Mouse (Mus musculus) midbrain, postnatal 0 days (tissue): ENCODE measurements around the gene Hamp2. TPM values are rescaled to one million over a fixed set of nuclear protein-coding genes. Genes with fewer than 3 reads are reported as not detected.

Experiments used
- ATAC-seq: fragments of 200-750 bp; cut with Nextera tagmentation; 2 replicates; pipeline ENCODE4 v1.8.0; 2017; ENCODE audit warnings: moderate number of reproducible peaks, mild to moderate bottlenecking, moderate TSS enrichment, moderate library complexity; ENCODE audit not compliant: low FRiP score
- DNase-seq: peaks from one replicate; pipeline ENCODE4 v3.0.0-alpha.2; 2015; ENCODE audit warnings: low spot score
- H3K27ac ChIP-seq: fragments of 300-500 bp; sonication (generic); 2 replicates; pipeline ENCODE4 v1.5.1; 2014; ENCODE audit warnings: low read depth, mild to moderate bottlenecking, low read length, mixed read lengths
- H3K27me3 ChIP-seq: fragments of 300-500 bp; sonication (generic); 2 replicates; pipeline ENCODE4 v1.6.1; 2014; ENCODE audit warnings: low read length, control low read depth, mixed read lengths; ENCODE audit not compliant: insufficient read depth
- H3K36me3 ChIP-seq: fragments of 300-500 bp; sonication (generic); 2 replicates; pipeline ENCODE4 v1.6.1; 2014; ENCODE audit warnings: low read length, control low read depth, mixed read lengths; ENCODE audit not compliant: insufficient read depth
- H3K4me1 ChIP-seq: fragments of 300-500 bp; sonication (generic); 2 replicates; pipeline ENCODE4 v1.6.1; 2014; ENCODE audit warnings: mild to moderate bottlenecking, control low read depth, antibody characterized with exemption, low read length, mixed read lengths; ENCODE audit not compliant: insufficient read depth
- H3K4me2 ChIP-seq: fragments of 300-500 bp; sonication (generic); 2 replicates; pipeline ENCODE4 v1.6.1; 2014; ENCODE audit warnings: low read depth, mild to moderate bottlenecking, low read length, mixed read lengths; ENCODE audit not compliant: poor library complexity, severe bottlenecking
- H3K4me3 ChIP-seq: fragments of 300-500 bp; sonication (generic); 2 replicates; pipeline ENCODE4 v1.5.1; 2014; ENCODE audit warnings: low read depth, mild to moderate bottlenecking, low read length, moderate library complexity
- H3K9ac ChIP-seq: fragments of 300-500 bp; sonication (generic); replicated peaks from 2 replicates; pipeline ENCODE4 v1.6.1; 2014; ENCODE audit warnings: mild to moderate bottlenecking, low read length, moderate library complexity, mixed read lengths; ENCODE audit not compliant: poor library complexity, severe bottlenecking
- H3K9me3 ChIP-seq: fragments of 300-500 bp; sonication (generic); 2 replicates; pipeline ENCODE4 v1.6.1; 2016; ENCODE audit warnings: low read length, control low read depth
- CTCF ChIP-seq: IDR thresholded peaks from 2 replicates; pipeline ENCODE4 v1.5.1; 2016; ENCODE audit warnings: antibody characterized with exemption, mild to moderate bottlenecking
- WGBS: fragments of 180-500 bp; shearing (Covaris S2); extraction: QIAGEN DNeasy Blood & Tissue Kit; methylation state at CpG from one replicate; pipeline ENCODE4 v1.1.7; 2014; 5-methylcytosine and 5-hydroxymethylcytosine counted together
- polyA plus RNA-seq: library from polyadenylated mRNA; unstranded; fragments of >200 nt; fragmentation: Nextera tagmentation; extraction: Ambion mirVana; gene quantifications from 2 replicates; pipeline ENCODE4 v1.2.1, GENCODE M21; 2015
- total RNA-seq: library from RNA; depleted of rRNA; stranded (reverse); fragments of >200 nt; gene quantifications from 2 replicates; pipeline ENCODE4 v1.2.3, GENCODE M21; 2014; rRNA removed

The Hamp2 gene
- total and polyA plus RNA-seq, 2 experiments from 2014 or later = not detected

DNA sequence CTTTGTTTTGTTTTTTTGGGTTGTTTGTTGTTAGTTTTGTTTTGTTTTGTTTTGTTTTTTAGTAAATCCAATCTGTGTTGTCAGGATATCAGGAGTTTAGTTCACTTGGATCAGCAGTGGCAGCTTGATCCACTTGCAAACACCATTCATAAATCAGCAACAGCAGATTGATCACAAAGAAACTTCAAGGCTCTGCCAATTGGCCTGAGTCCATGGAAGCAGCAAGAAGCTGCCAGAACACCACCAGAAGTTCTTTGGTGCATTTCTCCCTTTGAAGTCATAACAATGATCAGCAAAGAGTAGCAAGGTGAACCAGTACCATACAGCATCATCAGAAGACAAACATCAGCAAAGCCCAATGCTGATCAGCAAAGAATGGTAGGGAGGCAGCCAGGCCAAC, 40.4 kb downstream of the Hamp2 start:
- ATAC-seq (no peak), DNase-seq (no peak)
- TF ChIP-seq CTCF = no peak
- no peak overlapping the region for H3K27ac ChIP-seq
- no peak overlapping the region for H3K4me2 ChIP-seq
- no peaks in the 10 kb centered on the region for H3K36me3 ChIP-seq
- no peak overlapping the region for H3K4me3 ChIP-seq
- no peaks in the 10 kb centered on the region for H3K4me1 ChIP-seq
- H3K27me3 ChIP-seq = no peaks in the 10 kb centered on the region
- no peak overlapping the region for H3K9ac ChIP-seq
- H3K9me3 ChIP-seq = no peaks in the 10 kb centered on the region

DNA sequence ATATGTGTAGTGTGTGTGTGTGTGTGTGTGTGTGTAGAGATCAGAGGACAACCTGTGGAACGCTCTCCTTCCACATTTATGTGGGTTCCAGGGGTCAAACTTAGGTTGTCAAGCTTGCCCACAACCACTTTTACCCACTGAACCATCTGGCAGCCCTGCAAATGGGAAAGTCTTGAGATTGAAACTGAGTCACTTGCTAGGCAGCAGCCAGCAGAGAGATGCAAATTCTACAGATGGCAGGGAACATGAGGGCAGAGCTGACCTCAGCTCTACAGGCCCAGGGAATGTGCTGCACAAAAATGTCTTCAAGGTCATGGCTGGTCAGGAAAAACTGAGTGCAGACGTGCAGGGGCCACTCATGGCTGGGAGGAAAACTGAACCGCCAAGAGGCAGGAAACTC, 43.1 kb downstream of the Hamp2 start:
- no peaks in the 10 kb centered on the region for H3K27me3 ChIP-seq
- 86% methylated on average over 3 of the region's 3 CpGs for WGBS
- ATAC-seq (no peak), DNase-seq (no peak)
- H3K4me1 ChIP-seq = no peaks in the 10 kb centered on the region
- TF ChIP-seq CTCF = no peak
- H3K9ac ChIP-seq = no peak overlapping the region
- no peak overlapping the region for H3K4me3 ChIP-seq
- H3K27ac ChIP-seq = no peak overlapping the region
- H3K4me2 ChIP-seq = no peak overlapping the region
- H3K9me3 ChIP-seq = no peaks in the 10 kb centered on the region
- H3K36me3 ChIP-seq = no peaks in the 10 kb centered on the region

DNA sequence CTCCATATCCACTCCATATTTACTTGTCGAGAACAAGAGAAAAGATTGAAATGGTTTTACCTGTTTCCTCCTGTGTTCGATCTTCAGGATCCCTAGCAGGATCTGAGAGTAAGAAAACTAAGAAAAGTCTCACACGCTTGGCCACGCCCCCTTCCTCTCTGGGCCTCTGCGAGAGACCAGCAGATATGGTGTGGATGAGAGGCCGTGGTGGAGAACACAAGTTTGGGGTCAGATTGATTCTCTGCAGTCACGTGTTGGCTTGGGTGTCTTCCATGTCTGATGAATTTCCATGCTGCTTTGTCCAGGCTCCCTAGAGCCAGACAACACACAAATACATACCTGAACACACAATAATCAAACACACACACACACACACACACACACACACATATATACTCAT, 44.3 kb downstream of the Hamp2 start, which contains the start of gene Cd22:
Cd22 (minus strand) TSS at position 167 of the 400 bp plus-strand sequence.
- DNase-seq (no peak), ATAC-seq (no peak)
- Histone ChIP-seq H3K4me3 (no peak within 1 kb of the TSS), H3K4me2 (no peak within 1 kb of the TSS), H3K36me3 (no peaks in the 10 kb centered on the region), H3K9me3 (no peaks in the 10 kb centered on the region), H3K4me1 (no peaks in the 10 kb centered on the region), H3K9ac (no peak within 1 kb of the TSS), H3K27ac (no peak within 1 kb of the TSS), H3K27me3 (no peaks in the 10 kb centered on the region)
- no peak for TF ChIP-seq CTCF
- WGBS = 74% methylated on average over 7 of the region's 7 CpGs

DNA sequence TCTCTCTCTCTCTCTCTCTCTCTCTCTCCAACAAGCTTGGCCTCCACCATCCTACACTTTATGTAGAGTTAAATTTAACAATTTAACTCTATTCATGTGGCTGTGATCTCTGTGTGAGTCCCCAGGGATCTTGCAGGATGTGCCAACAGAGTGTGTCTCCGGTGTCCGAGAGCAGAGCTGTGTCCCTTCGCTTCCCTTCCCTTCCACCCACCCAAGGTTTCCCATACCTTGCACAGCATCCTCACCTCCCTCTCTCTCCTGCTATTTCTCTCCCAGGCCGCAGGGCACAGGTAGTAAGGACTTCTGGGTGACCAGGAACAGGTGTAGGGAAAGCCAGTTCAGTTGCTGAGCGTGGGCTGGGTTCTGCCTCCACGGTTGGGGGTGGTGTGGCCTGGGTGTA, 45.5 kb downstream of the Hamp2 start:
- no peak overlapping the region for H3K9ac ChIP-seq
- no peaks in the 10 kb centered on the region for H3K4me1 ChIP-seq
- ATAC-seq = no peak
- no peak for DNase-seq
- no peak overlapping the region for H3K4me3 ChIP-seq
- 78% methylated on average over 6 of the region's 6 CpGs for WGBS
- no peak overlapping the region for H3K27ac ChIP-seq
- no peak for TF ChIP-seq CTCF
- no peaks in the 10 kb centered on the region for H3K27me3 ChIP-seq
- H3K9me3 ChIP-seq = no peaks in the 10 kb centered on the region
- H3K36me3 ChIP-seq = no peaks in the 10 kb centered on the region
- H3K4me2 ChIP-seq = no peak overlapping the region

DNA sequence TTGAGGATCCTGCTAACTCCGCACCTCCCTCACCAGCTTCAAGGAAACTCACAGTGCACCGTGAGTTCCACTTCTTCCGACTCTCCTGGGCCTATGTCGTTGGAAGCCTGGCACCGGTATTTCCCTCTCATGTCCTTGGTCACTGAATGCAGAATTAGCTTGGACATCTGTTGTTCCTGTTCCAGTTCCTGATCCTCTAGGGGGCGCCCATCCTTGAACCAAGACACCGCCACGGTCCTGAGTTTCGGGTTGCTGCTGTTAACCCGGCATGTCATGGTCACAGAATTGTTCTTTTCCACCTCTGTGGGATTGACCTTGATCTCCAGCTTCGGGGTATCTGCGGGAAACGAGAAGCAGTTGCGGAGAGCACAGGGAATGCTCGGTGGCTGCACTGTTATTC, 51.4 kb downstream of the Hamp2 start:
- Histone ChIP-seq H3K9ac (no peak overlapping the region), H3K4me2 (peak overlapping the region; percentile 21; the same call in 1 of the 2 replicates), H3K36me3 (no peaks in the 10 kb centered on the region), H3K4me3 (no peak overlapping the region), H3K4me1 (no peaks in the 10 kb centered on the region), H3K27ac (no peak overlapping the region), H3K9me3 (no peaks in the 10 kb centered on the region), H3K27me3 (0 out of 2 replicates have a peak, but pooled peaks cover 4% of the 10 kb centered on the region)
- DNase-seq = peak; percentile 73
- TF ChIP-seq CTCF = peak; percentile 75
- WGBS = 27% methylated on average over 15 of the region's 15 CpGs
- no peak for ATAC-seq

Other genes with a start within 250 kb of the Hamp2 start
- not detected in 2 replicates for gene 2200002J24Rik, start 225.8 kb downstream of the Hamp2 start, total RNA-seq
- gene 2200002J24Rik, start 225.8 kb downstream of the Hamp2 start, polyA plus RNA-seq = not detected in 2 replicates
- 0.82 and 2.3 TPM in 2 replicates for gene Atp4a, start 212.5 kb downstream of the Hamp2 start, total RNA-seq
- gene Atp4a, start 212.5 kb downstream of the Hamp2 start, polyA plus RNA-seq = 2.7 and 2.8 TPM in 2 replicates
- gene Tmem147, start 195.1 kb downstream of the Hamp2 start, total RNA-seq = 166 and 167 TPM in 2 replicates
- 290 and 318 TPM in 2 replicates for gene Tmem147, start 195.1 kb downstream of the Hamp2 start, polyA plus RNA-seq
- gene Gapdhs, start 181.0 kb downstream of the Hamp2 start, total RNA-seq = not detected in 2 replicates
- gene Gapdhs, start 181.0 kb downstream of the Hamp2 start, polyA plus RNA-seq = 0.79 and 0.80 TPM in 2 replicates
- 2.4 and 4.0 TPM in 2 replicates for gene Sbsn, start 173.2 kb downstream of the Hamp2 start, total RNA-seq
- 1.8 and 4.1 TPM in 2 replicates for gene Sbsn, start 173.2 kb downstream of the Hamp2 start, polyA plus RNA-seq
- gene Dmkn, start 160.9 kb downstream of the Hamp2 start, total RNA-seq = 0.71 and 7.9 TPM in 2 replicates
- gene Dmkn, start 160.9 kb downstream of the Hamp2 start, polyA plus RNA-seq = 4.5 and 4.9 TPM in 2 replicates
- gene Krtdap, start 136.8 kb downstream of the Hamp2 start, total RNA-seq = 4.8 and 19.2 TPM in 2 replicates
- 1.2 and 1.6 TPM in 2 replicates for gene Krtdap, start 136.8 kb downstream of the Hamp2 start, polyA plus RNA-seq
- gene Ffar2, start 100.9 kb downstream of the Hamp2 start, total RNA-seq = not detected in 2 replicates
- 0.07 and 0.25 TPM in 2 replicates for gene Ffar2, start 100.9 kb downstream of the Hamp2 start, polyA plus RNA-seq
- gene Ffar3, start 68.5 kb downstream of the Hamp2 start, total RNA-seq = not detected in 2 replicates
- gene Ffar3, start 68.5 kb downstream of the Hamp2 start, polyA plus RNA-seq = not detected in 2 replicates
- not detected in 2 replicates for gene Ffar1, start 63.1 kb downstream of the Hamp2 start, total RNA-seq
- not detected in 2 replicates for gene Ffar1, start 63.1 kb downstream of the Hamp2 start, polyA plus RNA-seq
- 0.24 and 0.71 TPM in 2 replicates for gene Cd22, start 44.3 kb downstream of the Hamp2 start, total RNA-seq
- 0.06 and 0.16 TPM in 2 replicates for gene Cd22, start 44.3 kb downstream of the Hamp2 start, polyA plus RNA-seq
- gene Mag, start 9.8 kb downstream of the Hamp2 start, total RNA-seq = 5.3 and 14.9 TPM in 2 replicates
- gene Mag, start 9.8 kb downstream of the Hamp2 start, polyA plus RNA-seq = 5.7 and 6.9 TPM in 2 replicates
- gene Hamp, start 19.4 kb upstream of the Hamp2 start, total RNA-seq = not detected in 2 replicates
- not detected in 2 replicates for gene Hamp, start 19.4 kb upstream of the Hamp2 start, polyA plus RNA-seq
- gene Usf2, start 32.1 kb upstream of the Hamp2 start, total RNA-seq = 95.3 and 102 TPM in 2 replicates
- 27.0 and 28.4 TPM in 2 replicates for gene Usf2, start 32.1 kb upstream of the Hamp2 start, polyA plus RNA-seq
- gene Lsr, start 48.8 kb upstream of the Hamp2 start, total RNA-seq = 29.7 and 30.3 TPM in 2 replicates
- 23.9 TPM in 2 replicates for gene Lsr, start 48.8 kb upstream of the Hamp2 start, polyA plus RNA-seq
- 0.88 TPM in 1 of 2 replicates, not detected in the other for gene Fam187b, start 49.1 kb upstream of the Hamp2 start, total RNA-seq
- 0.85 and 0.91 TPM in 2 replicates for gene Fam187b, start 49.1 kb upstream of the Hamp2 start, polyA plus RNA-seq
- gene Fxyd5, start 117.8 kb upstream of the Hamp2 start, total RNA-seq = 23.1 and 48.0 TPM in 2 replicates
- 31.9 and 32.9 TPM in 2 replicates for gene Fxyd5, start 117.8 kb upstream of the Hamp2 start, polyA plus RNA-seq
- gene Fxyd7, start 126.8 kb upstream of the Hamp2 start, total RNA-seq = 189 and 285 TPM in 2 replicates
- gene Fxyd7, start 126.8 kb upstream of the Hamp2 start, polyA plus RNA-seq = 455 and 516 TPM in 2 replicates
- 7.0 and 7.4 TPM in 2 replicates for gene Fxyd1, start 132.5 kb upstream of the Hamp2 start, total RNA-seq
- gene Fxyd1, start 132.5 kb upstream of the Hamp2 start, polyA plus RNA-seq = 20.4 and 22.2 TPM in 2 replicates
- 1.2 and 1.3 TPM in 2 replicates for gene Lgi4, start 134.7 kb upstream of the Hamp2 start, total RNA-seq
- 0.56 and 0.81 TPM in 2 replicates for gene Lgi4, start 134.7 kb upstream of the Hamp2 start, polyA plus RNA-seq
- gene Fxyd3, start 152.0 kb upstream of the Hamp2 start, total RNA-seq = 3.7 TPM in 1 of 2 replicates, not detected in the other
- gene Fxyd3, start 152.0 kb upstream of the Hamp2 start, polyA plus RNA-seq = 0.47 TPM in 1 of 2 replicates, not detected in the other
- gene Hpn, start 190.6 kb upstream of the Hamp2 start, total RNA-seq = 0.49 and 2.6 TPM in 2 replicates
- gene Hpn, start 190.6 kb upstream of the Hamp2 start, polyA plus RNA-seq = 0.62 TPM in 1 of 2 replicates, not detected in the other
- 45.0 and 57.5 TPM in 2 replicates for gene Scn1b, start 202.3 kb upstream of the Hamp2 start, total RNA-seq
- gene Scn1b, start 202.3 kb upstream of the Hamp2 start, polyA plus RNA-seq = 32.3 and 35.8 TPM in 2 replicates
- 253 and 270 TPM in 2 replicates for gene Gramd1a, start 231.2 kb upstream of the Hamp2 start, total RNA-seq
- gene Gramd1a, start 231.2 kb upstream of the Hamp2 start, polyA plus RNA-seq = 160 and 177 TPM in 2 replicates